Mouse (Mus musculus): ENCODE measurements around the gene C2cd6.

GRCm38 (mm10) chr1:59102071-59102470 lies 7.4 kb upstream of the C2cd6 start:
- TF ChIP-seq CTCF (IDR thresholded peaks at IDR 0.05; ENCODE audit: low read depth) (no peak), EP300 (IDR thresholded peaks at IDR 0.05; ENCODE audit: low read depth) (no peak)
